Mouse (Mus musculus): ENCODE data around the gene Pip4k2a.

DNA sequence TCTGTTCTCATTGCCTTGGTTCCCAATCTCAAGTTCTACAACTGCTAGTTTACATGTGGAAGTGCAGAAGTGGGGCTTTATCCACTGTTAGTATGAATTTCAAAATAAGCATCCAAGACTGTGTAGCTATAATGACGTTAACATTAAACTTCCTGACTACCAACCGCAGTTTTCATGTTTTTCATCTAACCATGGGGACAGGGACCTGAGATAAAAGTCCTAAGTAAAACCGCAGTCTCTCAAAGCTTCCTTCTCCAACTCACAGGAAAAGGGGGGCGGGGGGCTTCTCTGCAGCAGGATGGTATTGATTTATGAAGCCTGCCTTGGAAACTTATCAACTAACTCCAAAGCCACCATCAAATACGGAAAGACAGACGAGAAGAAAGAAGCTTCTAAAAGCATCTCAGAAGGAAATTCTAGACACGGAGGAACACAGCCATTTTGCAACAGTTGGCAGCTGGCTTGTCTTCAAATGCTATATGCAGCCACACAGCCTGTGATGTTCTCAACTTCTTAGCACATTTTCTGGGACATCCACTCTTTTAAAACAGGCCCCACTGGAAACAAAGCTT is 45.7 kb downstream of the Pip4k2a start:
- TF ChIP-seq CTCF (IDR thresholded peaks at IDR 0.05; ENCODE audit: borderline replicate concordance, insufficient read depth, low read depth, low read length) (no peak), POLR2A (IDR thresholded peaks at IDR 0.05; ENCODE audit: borderline replicate concordance, insufficient read depth, low read length) (no peak)
